Mouse (Mus musculus) spleen, embryonic (tissue): ENCODE results near the gene Psg16.

Experiments used
- CTCF ChIA-PET: fragments of 350-600 bp; sonication (Branson Sonifier 250); formaldehyde crosslinking; loops from one replicate; lab custom pipeline; 2022; lab: Charles Lee

The Psg16 gene

GRCm38 (mm10) chr7:17073904-17074615 is at the start of gene Psg16:
Psg16 (plus strand) TSS chr7:17074040.
- CTCF ChIA-PET: interaction anchor here (0.6 kb wide), 1 partner anchor 11 kb away, joined by 7 read pairs; no protein-coding TSS in a partner anchor

- CTCF ChIA-PET: interaction anchor here (0.6 to 2.0 kb wide), 2 partner anchors 10 to 902 kb away, joined by 3 to 4 read pairs; no protein-coding TSS in a partner anchor
Measured at GRCm38 (mm10) chr7:17024141-17024540, 49.7 kb upstream of the Psg16 start.

- CTCF ChIA-PET: interaction anchor here (2.0 kb wide), 1 partner anchor 11 kb away, joined by 4 read pairs; no protein-coding TSS in a partner anchor
Measured at GRCm38 (mm10) chr7:17024814-17025504, 48.9 kb upstream of the Psg16 start.

- CTCF ChIA-PET: no interaction called here
Measured at GRCm38 (mm10) chr7:17025505-17025894, 48.3 kb upstream of the Psg16 start.

- CTCF ChIA-PET: interaction anchor here (0.6 kb wide), 1 partner anchor 96 kb away, joined by 3 read pairs; no protein-coding TSS in a partner anchor
Measured at GRCm38 (mm10) chr7:17025896-17026622, 47.8 kb upstream of the Psg16 start.

GRCm38 (mm10) chr7:17026710-17027587 is 46.9 kb upstream of the Psg16 start:
- CTCF ChIA-PET: interaction anchor here (0.8 kb wide), 1 partner anchor 36 kb away, joined by 3 read pairs; the partner anchor contains the start of gene Hif3a

- CTCF ChIA-PET: interaction anchor here (0.8 kb wide), 1 partner anchor 35 kb away, joined by 3 read pairs; the partner anchor contains the start of gene Hif3a
Measured at GRCm38 (mm10) chr7:17027588-17028343, 46.1 kb upstream of the Psg16 start, which contains the start of gene Ppp5c. Ppp5c (minus strand) TSS chr7:17027924.

GRCm38 (mm10) chr7:17028923-17029322 is 44.9 kb upstream of the Psg16 start:
- CTCF ChIA-PET: no interaction called here

GRCm38 (mm10) chr7:17030239-17030638 is 43.6 kb upstream of the Psg16 start:
- CTCF ChIA-PET: no interaction called here

GRCm38 (mm10) chr7:17038018-17038695 is 35.7 kb upstream of the Psg16 start:
- CTCF ChIA-PET: no interaction called here

- CTCF ChIA-PET: no interaction called here
Measured at GRCm38 (mm10) chr7:17039373-17039772, 34.5 kb upstream of the Psg16 start.

GRCm38 (mm10) chr7:17045743-17046142 is 28.1 kb upstream of the Psg16 start:
- CTCF ChIA-PET: interaction anchor here (0.6 kb wide), 1 partner anchor 37 kb away, joined by 3 read pairs; no protein-coding TSS in a partner anchor

GRCm38 (mm10) chr7:17047041-17047682 is 26.7 kb upstream of the Psg16 start:
- CTCF ChIA-PET: no interaction called here

GRCm38 (mm10) chr7:17048431-17049190 is 25.2 kb upstream of the Psg16 start:
- CTCF ChIA-PET: no interaction called here

- CTCF ChIA-PET: interaction anchor here (0.6 kb wide), 1 partner anchor 9 kb away, joined by 3 read pairs; no protein-coding TSS in a partner anchor
Measured at GRCm38 (mm10) chr7:17050491-17050890, 23.3 kb upstream of the Psg16 start.

- CTCF ChIA-PET: interaction anchor here (0.6 to 0.7 kb wide), 3 partner anchors 9 to 198 kb away, joined by 3 to 5 read pairs (median 3); no protein-coding TSS in a partner anchor
Measured at GRCm38 (mm10) chr7:17050933-17051594, 22.8 kb upstream of the Psg16 start.

GRCm38 (mm10) chr7:17054325-17054989 is 19.4 kb upstream of the Psg16 start:
- CTCF ChIA-PET: interaction anchor here (1.6 kb wide), 1 partner anchor 18 kb away, joined by 5 read pairs; no protein-coding TSS in a partner anchor
